Mouse (Mus musculus) left cerebral cortex, adult 8-10 months (tissue): ENCODE measurements around the gene Phf20. TPM values are rescaled to one million over a fixed set of nuclear protein-coding genes. Genes with fewer than 3 reads are reported as not detected.
"Not testable (repeated sequence)": the region's sequence is repeated elsewhere in the genome, so short reads cannot be mapped to it uniquely, and the experiment has no call there.

Experiments
- DNase-seq, 2 experiments: peaks; one replicate each; pipeline ENCODE4 v3.0.0; 2022; ENCODE audit warnings: low spot score in 2 of 2
- total RNA-seq, 4 experiments: library from RNA; stranded (reverse); gene quantifications; 2 replicates each; pipeline ENCODE4 v1.2.4; 2022

Phf20 gene
- total RNA-seq, 4 experiments from 2014 or later, result 72.9 to 93.9 (median 80.2) TPM

- DNase-seq, result no peak
These were observed 1.1 kb downstream of the Phf20 start for GRCm38 (mm10) chr2:156197129-156197911.

DNA sequence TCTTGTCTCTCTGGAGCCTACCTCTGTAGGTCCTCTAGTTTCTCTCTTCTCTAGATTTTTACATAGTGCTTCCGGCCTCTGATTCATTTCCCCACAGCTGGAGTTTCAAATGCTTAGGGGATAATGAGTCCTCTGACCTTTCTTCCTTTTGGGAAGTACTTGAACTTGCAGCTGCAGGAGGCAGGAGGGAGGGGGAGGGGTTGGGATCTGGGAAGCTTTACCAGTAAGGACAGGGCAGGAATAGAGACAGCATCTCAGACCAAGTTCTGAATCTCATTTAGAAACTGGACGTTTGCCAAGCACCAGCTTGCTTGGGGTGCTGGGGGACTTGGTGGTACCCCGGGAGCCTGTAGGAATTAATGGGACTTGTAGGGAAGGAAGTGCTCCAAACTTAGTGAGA lies 3.7 kb downstream of the Phf20 start:
- DNase-seq, result no peak

- DNase-seq, result no peak
These were observed 5.2 kb downstream of the Phf20 start for GRCm38 (mm10) chr2:156201486-156201885.

GRCm38 (mm10) chr2:156202848-156203437 lies 6.7 kb downstream of the Phf20 start:
- peak in 1 of 2 experiments; percentile 31 for DNase-seq

GRCm38 (mm10) chr2:156203917-156204316 lies 7.7 kb downstream of the Phf20 start:
- DNase-seq, result no peak

GRCm38 (mm10) chr2:156217786-156218185 lies 21.5 kb downstream of the Phf20 start:
- no peak for DNase-seq

- no peak for DNase-seq
These were observed 25.8 kb downstream of the Phf20 start for GRCm38 (mm10) chr2:156222100-156222499.

DNA sequence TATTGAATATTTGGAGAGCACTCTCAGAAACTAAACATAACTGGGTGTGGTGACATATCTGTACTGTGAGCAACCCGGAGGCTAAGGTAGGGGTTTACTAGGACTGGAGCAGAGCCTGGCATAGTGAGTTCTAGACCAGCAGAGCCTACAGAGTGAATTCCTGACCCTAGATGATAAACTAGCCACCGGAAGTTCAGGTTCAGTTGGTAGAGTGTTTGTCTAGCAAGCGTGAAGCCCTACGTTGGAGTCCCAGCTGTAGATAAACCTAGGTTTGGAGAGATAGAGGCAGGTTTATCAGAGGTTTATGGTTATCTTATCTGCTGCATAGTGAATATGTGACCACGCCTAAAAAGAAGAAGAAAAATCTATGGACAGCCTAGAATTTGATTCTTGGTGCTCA lies 27.8 kb downstream of the Phf20 start:
- no peak for DNase-seq

GRCm38 (mm10) chr2:156227689-156228088 lies 31.4 kb downstream of the Phf20 start:
- no peak for DNase-seq

- no peak for DNase-seq
These were observed 32.9 kb downstream of the Phf20 start for GRCm38 (mm10) chr2:156229171-156229570.

DNA sequence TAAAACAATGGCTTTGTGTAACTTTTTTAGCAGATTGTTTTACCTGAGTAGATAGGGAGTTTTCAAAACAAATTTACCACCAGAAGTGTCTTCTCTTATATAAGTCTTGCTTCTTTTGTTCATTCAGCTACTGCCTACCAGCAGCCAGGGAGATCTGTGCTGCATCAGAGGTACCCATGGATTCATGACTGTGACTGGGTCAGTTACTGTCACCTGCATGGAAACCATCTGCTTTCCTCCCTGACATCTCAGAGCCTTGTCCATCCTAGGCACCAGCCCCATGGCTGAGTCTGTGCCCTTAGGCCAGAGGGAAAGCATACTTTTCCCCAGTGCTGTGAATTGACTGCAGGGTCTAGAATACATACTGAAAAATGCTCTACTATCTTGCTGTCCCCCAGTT lies 35.1 kb downstream of the Phf20 start:
- no peak for DNase-seq

DNA sequence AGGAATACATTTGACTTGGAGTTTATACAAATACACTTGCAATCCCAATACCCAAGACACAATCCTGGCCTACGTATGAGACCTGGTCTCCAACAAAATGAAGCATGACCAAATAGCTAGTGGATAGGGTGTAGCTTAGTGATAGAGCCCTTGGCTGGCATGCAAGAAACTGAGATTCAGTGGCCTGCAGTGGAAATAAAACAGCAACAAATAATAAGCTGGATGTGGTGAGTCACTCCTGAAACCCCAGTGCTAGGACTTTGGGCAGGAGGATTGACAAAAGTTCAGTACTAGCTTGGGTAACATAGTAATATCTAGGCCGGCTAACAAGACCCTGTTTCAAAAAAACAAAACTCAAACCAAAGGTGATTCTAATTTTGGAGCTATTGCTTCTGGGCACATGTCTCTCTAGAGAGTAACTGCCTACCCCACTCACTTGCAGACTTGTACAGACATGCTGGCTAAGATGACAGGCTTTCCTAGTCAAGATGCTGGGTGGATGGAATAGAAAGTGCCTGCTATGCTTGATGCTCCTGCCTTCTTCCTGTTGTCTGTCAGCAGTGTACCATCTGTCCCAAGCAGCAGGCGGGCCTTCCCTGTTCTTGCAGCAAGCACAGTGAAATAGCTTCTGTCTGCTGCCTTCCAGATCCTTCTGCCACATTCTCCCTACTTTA lies 37.1 kb downstream of the Phf20 start:
- DNase-seq, result peak; percentile 13 to 76

DNA sequence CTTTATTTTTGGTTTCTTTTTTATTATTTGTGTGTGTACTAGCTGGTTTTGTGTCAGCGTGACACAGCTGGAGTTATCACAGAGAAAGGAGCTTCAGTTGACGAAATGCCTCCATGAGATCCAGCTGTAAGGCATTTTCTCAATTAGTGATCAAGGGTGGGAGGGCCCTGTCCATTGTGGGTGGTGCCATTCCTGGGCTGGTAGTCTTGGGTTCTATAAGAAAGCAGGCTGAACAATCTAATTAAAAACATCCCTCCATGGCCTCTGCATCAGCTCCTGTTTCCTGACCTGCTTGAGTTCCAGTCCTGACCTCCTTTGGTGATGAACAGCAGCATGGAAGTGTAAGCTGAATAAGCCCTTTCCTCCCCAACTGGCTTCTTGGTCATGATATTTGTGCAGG lies 37.8 kb downstream of the Phf20 start:
- not testable (repeated sequence) for DNase-seq

DNA sequence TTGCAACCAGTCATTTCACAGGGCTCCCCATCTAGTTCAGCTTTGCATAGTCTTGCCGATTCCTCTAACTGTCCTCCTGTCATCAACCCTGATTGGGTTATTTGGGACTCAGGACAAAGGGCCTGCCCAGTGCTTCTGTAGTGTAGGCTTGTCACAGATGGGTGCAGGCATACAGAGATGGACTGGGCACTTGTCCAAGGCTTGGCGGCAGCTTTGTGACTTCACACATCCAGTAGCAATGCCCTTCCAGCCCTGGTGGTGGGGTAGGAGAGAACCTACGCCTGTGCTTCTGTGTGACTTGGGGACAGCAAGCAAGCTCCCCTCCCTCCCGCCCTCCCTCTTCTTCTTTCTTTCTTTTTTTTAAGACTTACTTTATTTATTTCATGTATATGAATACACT lies 39.6 kb downstream of the Phf20 start:
- DNase-seq, result peak; percentile 21 to 65

DNA sequence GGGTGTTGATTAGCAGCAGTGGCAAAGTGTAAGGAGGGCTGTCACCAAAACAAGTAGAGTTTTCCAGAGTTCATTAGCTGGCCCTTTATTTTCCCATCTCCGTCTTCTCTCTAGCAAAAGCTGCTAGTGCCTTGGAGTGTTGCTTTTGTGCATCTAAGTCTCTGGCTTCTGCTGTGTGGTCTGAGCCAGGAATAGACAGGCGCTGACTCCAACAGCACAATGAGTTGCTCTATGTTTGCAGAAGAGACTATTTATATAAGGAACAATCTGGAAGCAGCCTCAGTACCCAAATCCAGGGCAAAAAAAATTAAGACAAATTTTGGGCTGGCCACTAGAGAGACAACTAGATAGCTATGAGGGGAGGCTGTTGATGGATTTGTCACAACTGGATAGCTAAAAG lies 45.4 kb downstream of the Phf20 start:
- peak in 1 of 2 experiments; percentile 60 for DNase-seq

DNA sequence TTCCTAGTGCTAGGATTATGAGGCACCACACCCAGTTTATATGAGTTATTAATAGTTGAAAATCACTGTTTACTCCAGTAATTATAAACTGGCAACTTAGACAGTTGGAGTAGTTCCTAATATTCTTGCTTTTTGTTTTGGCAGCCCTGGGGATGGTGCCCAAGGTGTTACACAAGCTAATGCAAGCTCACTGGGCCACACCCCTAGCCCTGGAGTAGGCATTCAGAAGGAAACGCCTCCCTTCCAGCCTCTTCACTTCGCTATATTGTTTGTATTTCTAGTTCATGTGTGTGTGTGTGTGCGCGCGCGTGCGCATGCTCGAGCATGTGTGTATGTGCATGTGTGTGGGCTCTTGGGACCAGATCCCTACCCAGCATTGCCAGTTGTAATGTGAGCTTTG lies 46.7 kb downstream of the Phf20 start:
- DNase-seq, result no peak

DNA sequence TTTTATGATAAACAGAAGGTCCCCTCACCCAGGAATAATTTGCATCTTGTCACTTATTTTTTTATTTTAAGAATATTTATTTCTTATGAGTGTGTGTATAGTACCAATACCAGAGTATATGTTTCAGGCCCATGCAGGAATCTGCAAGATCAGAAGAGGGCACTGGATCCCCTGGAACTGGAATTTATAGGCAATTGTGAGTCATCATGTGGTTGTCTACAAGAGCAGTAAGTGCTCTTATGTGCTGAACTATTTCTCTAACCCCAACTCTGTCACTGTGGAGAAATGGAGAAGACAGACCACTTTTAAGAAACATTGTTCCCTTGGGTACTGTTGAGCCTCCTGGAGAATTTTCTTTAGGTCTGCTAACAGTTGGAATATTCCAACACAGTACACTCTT lies 51.3 kb downstream of the Phf20 start:
- DNase-seq, result no peak

DNA sequence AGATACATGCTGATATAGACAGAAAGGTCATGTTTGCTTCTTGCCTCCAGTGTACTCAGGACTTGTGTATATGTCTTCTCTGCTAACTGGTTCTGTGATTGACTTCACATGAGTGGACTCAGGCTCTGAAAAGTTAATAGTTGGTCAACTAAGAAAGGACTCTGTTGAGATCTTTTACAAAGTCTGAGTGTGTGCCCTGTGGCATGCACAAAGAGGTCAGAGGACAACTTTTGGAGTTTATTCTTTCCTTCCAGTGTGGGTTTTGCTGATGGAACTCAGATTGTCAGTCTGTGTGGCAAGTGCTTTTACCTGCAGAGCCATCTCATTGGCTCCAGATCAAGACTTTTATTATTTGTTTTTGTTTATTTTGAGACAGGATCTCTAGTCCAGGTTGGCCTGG lies 54.5 kb downstream of the Phf20 start:
- no peak for DNase-seq

DNA sequence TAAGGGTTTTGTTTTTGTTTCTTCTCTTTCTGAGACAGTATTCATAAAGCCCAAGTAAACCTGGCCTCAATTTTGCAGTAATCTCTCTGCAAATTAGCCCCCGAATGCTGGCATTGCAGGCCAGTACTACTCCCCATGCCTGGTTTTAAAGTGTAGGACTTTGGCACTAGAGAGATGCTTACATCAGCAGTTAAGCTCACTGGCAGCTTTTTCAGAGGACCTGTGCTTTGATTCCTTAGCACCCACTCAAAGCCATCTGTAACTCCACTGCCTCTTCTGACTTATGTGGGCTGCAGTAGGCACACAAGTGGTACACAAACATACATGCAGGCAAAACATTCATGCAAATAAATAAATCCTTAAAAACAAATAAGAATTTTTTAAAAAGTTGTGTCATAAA lies 55.0 kb downstream of the Phf20 start:
- no peak for DNase-seq

- peak in 1 of 2 experiments; percentile 20 for DNase-seq
These were observed 60.8 kb downstream of the Phf20 start for GRCm38 (mm10) chr2:156257051-156257450.

GRCm38 (mm10) chr2:156257922-156258761 lies 61.9 kb downstream of the Phf20 start:
- no peak for DNase-seq

- DNase-seq, result no peak
These were observed 64.7 kb downstream of the Phf20 start for GRCm38 (mm10) chr2:156260968-156261367.
